Mouse (Mus musculus): ENCODE measurements around the gene A730009L09Rik.

DNA sequence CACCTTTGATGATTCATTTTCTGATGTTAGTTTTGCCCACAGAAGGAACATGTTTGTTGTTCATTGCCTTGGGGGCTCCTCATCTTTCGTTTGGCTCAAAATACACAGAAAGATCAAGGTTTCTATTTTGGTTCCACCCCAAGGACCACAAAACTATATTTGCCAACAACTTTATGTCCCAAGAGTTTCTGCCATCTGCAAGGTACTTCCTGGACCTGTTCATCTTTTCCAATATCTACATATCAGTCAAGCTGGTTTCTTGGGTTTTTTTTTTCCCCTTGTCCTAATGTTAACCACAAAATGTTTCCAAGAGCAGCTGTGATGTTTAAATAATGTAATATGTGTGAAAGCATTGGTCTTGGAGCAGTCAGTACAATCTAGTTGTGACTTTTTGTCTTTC is 37.4 kb upstream of the A730009L09Rik start:
- TF ChIP-seq POLR2A (IDR thresholded peaks at IDR 0.05; ENCODE audit: low read depth, low read length) (no peak), CTCF (IDR thresholded peaks at IDR 0.05; ENCODE audit: borderline replicate concordance, insufficient read depth, low read length) (no peak)
